Mouse (Mus musculus) megakaryocyte, embryonic 14.5 days (primary cell): Measurements from ENCODE around the gene 1700020A23Rik. TPM values are rescaled to one million over a fixed set of nuclear protein-coding genes. Genes with fewer than 3 reads are reported as not detected.

Experiments used
- H3K27me3 ChIP-seq: replicated peaks from 2 replicates; pipeline ENCODE3; 2012; ENCODE audit warnings: inconsistent platforms
- H3K36me3 ChIP-seq: replicated peaks from 2 replicates; pipeline ENCODE3; 2012; ENCODE audit warnings: low read length, inconsistent platforms, mixed read lengths
- H3K4me1 ChIP-seq: 2 replicates; pipeline ENCODE4 v1.6.1; 2012; ENCODE audit warnings: inconsistent platforms
- H3K4me3 ChIP-seq: replicated peaks from 2 replicates; pipeline ENCODE3; 2012; ENCODE audit warnings: moderate library complexity, mild to moderate bottlenecking, inconsistent platforms
- H3K9me3 ChIP-seq: 2 replicates; pipeline ENCODE4 v1.6.1; 2012; ENCODE audit warnings: inconsistent platforms
- FLI1 ChIP-seq: IDR thresholded peaks from 2 replicates; pipeline ENCODE4 v1.6.1; 2012; ENCODE audit warnings: low read length, inconsistent platforms, mixed read lengths
- GATA1 ChIP-seq: IDR thresholded peaks from 3 replicates; pipeline ENCODE4 v1.6.1; 2012; ENCODE audit warnings: mixed read lengths, low read length, inconsistent platforms, borderline replicate concordance
- polyA plus RNA-seq: library from polyadenylated mRNA; stranded (reverse); fragments of >175 nt; gene quantifications from 2 replicates; pipeline ENCODE4 v1.2.3, GENCODE M21; 2012; ENCODE audit warnings: low replicate concordance; ENCODE audit not compliant: insufficient read depth

1700020A23Rik gene
- polyA plus RNA-seq, 1 experiment, result not detected

DNA sequence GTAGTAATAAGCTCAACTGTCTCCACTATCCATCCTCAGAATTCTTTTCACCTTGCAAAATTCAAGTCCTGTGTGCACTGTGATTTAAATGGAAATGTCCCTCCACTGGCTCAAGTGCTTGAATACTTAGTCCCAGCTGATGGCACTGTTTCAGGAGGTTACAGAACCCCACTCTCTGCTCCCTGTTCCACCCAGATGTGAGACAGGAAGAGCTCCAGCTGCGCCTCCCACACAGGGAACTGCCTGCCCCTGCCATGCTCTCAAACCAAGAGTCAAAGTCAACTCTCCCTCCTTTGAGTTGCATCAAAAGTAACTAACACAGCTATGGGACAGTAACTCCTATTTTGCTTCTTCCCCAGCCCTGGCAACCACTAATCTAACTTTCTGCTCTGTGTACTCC lies 18.8 kb upstream of the 1700020A23Rik start:
- TF ChIP-seq GATA1, result no peak
- no peak for TF ChIP-seq FLI1
- Histone ChIP-seq H3K4me1 (peaks cover 14% of the 10 kb centered on the region), H3K36me3 (no peaks in the 10 kb centered on the region), H3K4me3 (no peak overlapping the region), H3K9me3 (0 out of 2 replicates have a peak, but pooled peaks cover 3% of the 10 kb centered on the region), H3K27me3 (peaks cover 43% of the 10 kb centered on the region)

DNA sequence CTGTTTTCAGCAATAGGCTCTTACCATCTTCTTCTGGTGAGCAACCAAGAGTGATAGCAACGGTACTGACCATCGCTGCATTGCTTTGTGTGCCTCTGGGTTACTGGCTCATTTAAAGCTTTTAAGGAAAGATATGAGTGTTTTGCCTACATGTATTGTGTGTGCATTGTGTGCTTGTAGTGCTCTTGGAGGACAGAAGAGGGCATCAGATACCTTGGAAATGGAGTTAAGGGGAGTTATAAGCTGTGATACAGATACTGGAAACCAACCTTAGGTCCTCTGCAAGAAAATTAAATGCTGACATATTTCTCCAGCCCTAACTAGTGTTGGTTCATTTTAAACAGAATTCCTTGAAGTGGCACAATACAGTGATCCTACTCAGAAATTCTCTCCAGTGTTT lies 16.3 kb upstream of the 1700020A23Rik start:
- peaks cover 14% of the 10 kb centered on the region for H3K4me1 ChIP-seq
- H3K9me3 ChIP-seq, result 0 out of 2 replicates have a peak, but pooled peaks cover 3% of the 10 kb centered on the region
- TF ChIP-seq FLI1 (no peak), GATA1 (no peak)
- H3K4me3 ChIP-seq, result no peak overlapping the region
- H3K36me3 ChIP-seq, result no peaks in the 10 kb centered on the region
- peaks cover 45% of the 10 kb centered on the region for H3K27me3 ChIP-seq

DNA sequence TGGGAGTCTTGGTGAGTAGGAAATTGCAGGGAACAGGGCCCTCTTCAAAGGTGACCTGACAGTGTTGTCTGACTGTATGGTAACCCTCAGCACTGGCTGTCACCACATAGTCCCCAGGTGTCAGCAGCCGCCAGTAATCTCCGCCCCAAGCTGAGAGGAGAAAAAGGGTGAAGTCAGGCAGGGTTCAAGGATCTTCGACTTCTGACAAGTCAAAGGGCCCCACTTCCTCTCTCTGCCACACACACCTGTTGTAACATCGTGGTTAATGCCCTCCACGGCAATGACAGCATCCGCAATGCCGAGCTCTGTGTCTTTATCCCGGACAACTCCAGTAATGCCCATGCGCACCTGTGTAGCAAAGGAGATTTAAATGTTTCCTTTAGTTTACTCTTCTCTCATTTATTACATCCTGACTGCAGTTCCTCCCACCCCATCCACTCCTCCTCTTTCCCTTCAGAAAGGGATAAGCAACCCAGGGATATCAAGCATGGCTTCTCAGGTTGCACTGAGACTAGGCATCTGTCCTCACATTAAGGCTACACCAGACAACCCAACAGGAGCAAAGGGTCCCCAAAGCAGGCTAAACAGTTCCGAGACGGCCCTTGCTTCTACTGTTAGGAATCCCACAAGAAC lies 13.9 kb upstream of the 1700020A23Rik start:
- peaks cover 14% of the 10 kb centered on the region for H3K4me1 ChIP-seq
- H3K9me3 ChIP-seq, result no peaks in the 10 kb centered on the region
- no peaks in the 10 kb centered on the region for H3K36me3 ChIP-seq
- H3K27me3 ChIP-seq, result peaks cover 58% of the 10 kb centered on the region
- H3K4me3 ChIP-seq, result no peak overlapping the region
- TF ChIP-seq FLI1, result no peak
- TF ChIP-seq GATA1, result no peak

DNA sequence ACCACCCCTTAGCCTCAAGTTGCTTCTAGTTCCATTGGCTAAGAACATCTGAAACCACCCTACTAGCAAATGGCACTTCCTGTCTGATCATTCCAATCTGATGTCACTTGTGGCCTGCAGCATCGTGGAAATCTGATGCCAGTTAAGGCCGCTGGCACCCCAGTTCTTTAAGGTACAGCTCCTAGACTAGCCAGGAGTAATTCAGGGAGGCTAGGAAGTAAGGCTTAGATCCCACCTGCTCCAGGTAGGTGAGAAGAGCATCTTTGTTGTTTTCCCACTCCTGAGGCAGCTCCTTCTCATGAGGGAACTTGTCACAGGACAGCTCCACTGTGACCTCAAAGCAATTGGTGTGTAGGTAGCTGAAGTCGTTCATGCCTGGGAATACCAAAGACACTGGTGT lies 12.2 kb upstream of the 1700020A23Rik start:
- TF ChIP-seq GATA1 (no peak), FLI1 (no peak)
- Histone ChIP-seq H3K27me3 (peaks cover 71% of the 10 kb centered on the region), H3K4me1 (peaks cover 20% of the 10 kb centered on the region), H3K9me3 (no peaks in the 10 kb centered on the region), H3K4me3 (no peak overlapping the region), H3K36me3 (no peaks in the 10 kb centered on the region)

- H3K27me3 ChIP-seq, result peaks cover 91% of the 10 kb centered on the region
- no peak overlapping the region for H3K4me3 ChIP-seq
- TF ChIP-seq GATA1, result no peak
- TF ChIP-seq FLI1, result no peak
- no peaks in the 10 kb centered on the region for H3K36me3 ChIP-seq
- peaks cover 17% of the 10 kb centered on the region for H3K9me3 ChIP-seq
- peaks cover 14% of the 10 kb centered on the region for H3K4me1 ChIP-seq
These were observed 9.4 kb upstream of the 1700020A23Rik start for GRCm38 (mm10) chr2:130395696-130396095.

GRCm38 (mm10) chr2:130397186-130397985 lies 7.7 kb upstream of the 1700020A23Rik start, which contains the start of gene Cpxm1:
Cpxm1 (minus strand) TSS chr2:130397574.
- peaks cover 17% of the 10 kb centered on the region for H3K9me3 ChIP-seq
- H3K36me3 ChIP-seq, result no peaks in the 10 kb centered on the region
- H3K27me3 ChIP-seq, result peaks cover 83% of the 10 kb centered on the region
- peaks cover 16% of the 10 kb centered on the region for H3K4me1 ChIP-seq
- H3K4me3 ChIP-seq, result peak within 1 kb of the TSS; percentile 53
- no peak for TF ChIP-seq GATA1
- TF ChIP-seq FLI1, result no peak

GRCm38 (mm10) chr2:130398091-130398490 lies 7.0 kb upstream of the 1700020A23Rik start:
- no peak overlapping the region for H3K4me3 ChIP-seq
- peaks cover 19% of the 10 kb centered on the region for H3K4me1 ChIP-seq
- TF ChIP-seq FLI1 (no peak), GATA1 (no peak)
- H3K36me3 ChIP-seq, result no peaks in the 10 kb centered on the region
- H3K9me3 ChIP-seq, result peaks cover 17% of the 10 kb centered on the region
- H3K27me3 ChIP-seq, result peaks cover 83% of the 10 kb centered on the region

- no peak overlapping the region for H3K4me3 ChIP-seq
- no peaks in the 10 kb centered on the region for H3K36me3 ChIP-seq
- TF ChIP-seq GATA1 (no peak), FLI1 (no peak)
- peaks cover 17% of the 10 kb centered on the region for H3K9me3 ChIP-seq
- H3K4me1 ChIP-seq, result peaks cover 19% of the 10 kb centered on the region
- H3K27me3 ChIP-seq, result peaks cover 74% of the 10 kb centered on the region
These were observed 5.0 kb upstream of the 1700020A23Rik start for GRCm38 (mm10) chr2:130400046-130400445.

GRCm38 (mm10) chr2:130401891-130402290 lies 3.2 kb upstream of the 1700020A23Rik start:
- H3K27me3 ChIP-seq, result peaks cover 74% of the 10 kb centered on the region
- TF ChIP-seq FLI1 (no peak), GATA1 (no peak)
- H3K9me3 ChIP-seq, result peaks cover 17% of the 10 kb centered on the region
- no peak overlapping the region for H3K4me3 ChIP-seq
- peaks cover 18% of the 10 kb centered on the region for H3K4me1 ChIP-seq
- no peaks in the 10 kb centered on the region for H3K36me3 ChIP-seq

- Histone ChIP-seq H3K4me1 (peaks cover 4% of the 10 kb centered on the region), H3K4me3 (no peak within 1 kb of the TSS), H3K36me3 (no peaks in the 10 kb centered on the region), H3K9me3 (no peaks in the 10 kb centered on the region), H3K27me3 (peaks cover 51% of the 10 kb centered on the region)
- no peak for TF ChIP-seq GATA1
- no peak for TF ChIP-seq FLI1
These were observed 1.1 kb downstream of the 1700020A23Rik start, which contains the start of gene Tmem239 for GRCm38 (mm10) chr2:130406178-130406577. Tmem239 (plus strand) TSS chr2:130406478.
